Mouse (Mus musculus) left cerebral cortex, postnatal 14 days (tissue): Measurements from ENCODE around the gene Ssna1. TPM values are rescaled to one million over a fixed set of nuclear protein-coding genes. Genes with fewer than 3 reads are reported as not detected.

Experiments used
- DNase-seq, 2 experiments: peaks; one replicate each; pipeline ENCODE4 v3.0.0; 2021 to 2022; ENCODE audit warnings: low spot score in 2 of 2, mixed read lengths in 1 of 2
- intact Hi-C: fragments of 180-260 bp; cut with DNase I; formaldehyde crosslinking; loops from one replicate; pipeline ENCODE4 v1.15.1; 2025
- total RNA-seq, 2 experiments: library from RNA; stranded (reverse); gene quantifications; 2 replicates each; pipeline ENCODE4 v1.2.3; 2021

Ssna1 gene
- total RNA-seq, 2 experiments from 2014 or later = 70.9 to 72.1 TPM

GRCm38 (mm10) chr2:25239766-25240165 lies 32.5 kb downstream of the Ssna1 start:
- intact Hi-C loops = no loop called here
- DNase-seq = no peak

- intact Hi-C loops = no loop called here
- DNase-seq = no peak
Observed at GRCm38 (mm10) chr2:25238106-25238505, 34.1 kb downstream of the Ssna1 start.

GRCm38 (mm10) chr2:25237522-25237921 lies 34.7 kb downstream of the Ssna1 start:
- no peak for DNase-seq
- intact Hi-C loops = no loop called here

- intact Hi-C loops = no loop called here
- no peak for DNase-seq
Observed at GRCm38 (mm10) chr2:25236614-25237013, 35.6 kb downstream of the Ssna1 start, which contains the start of gene Rnf224. Gene Rnf224, minus strand, starts transcription at chr2:25236787.

- no peak for DNase-seq
- intact Hi-C loops = no loop called here
Observed at GRCm38 (mm10) chr2:25234551-25235220, 37.6 kb downstream of the Ssna1 start.

- DNase-seq = no peak
- intact Hi-C loops = no loop called here
Observed at GRCm38 (mm10) chr2:25234050-25234449, 38.2 kb downstream of the Ssna1 start, which contains the start of gene Slc34a3. Gene Slc34a3, minus strand, starts transcription at chr2:25234364.

GRCm38 (mm10) chr2:25233421-25233820 lies 38.8 kb downstream of the Ssna1 start:
- DNase-seq = no peak
- intact Hi-C loops = no loop called here

GRCm38 (mm10) chr2:25231038-25231437 lies 41.2 kb downstream of the Ssna1 start:
- intact Hi-C loops = no loop called here
- no peak for DNase-seq

GRCm38 (mm10) chr2:25230581-25230980 lies 41.7 kb downstream of the Ssna1 start:
- DNase-seq = no peak
- intact Hi-C loops = no loop called here

GRCm38 (mm10) chr2:25229582-25229981 lies 42.7 kb downstream of the Ssna1 start:
- DNase-seq = no peak
- intact Hi-C loops = loop anchor here (2.0 to 5.0 kb wide), 2 partner anchors 37 to 43 kb away; partner anchors contain the start of genes Anapc2 and Ssna1

- intact Hi-C loops = loop anchor here (2.0 to 5.0 kb wide), 2 partner anchors 36 to 43 kb away; partner anchors contain the start of genes Anapc2 and Ssna1
- DNase-seq = no peak
Observed at GRCm38 (mm10) chr2:25228995-25229530, 43.2 kb downstream of the Ssna1 start.

GRCm38 (mm10) chr2:25228431-25228889 lies 43.8 kb downstream of the Ssna1 start:
- intact Hi-C loops = loop anchor here (2.0 to 5.0 kb wide), 2 partner anchors 36 to 44 kb away; partner anchors contain the start of genes Anapc2 and Ssna1
- DNase-seq = peak; percentile 81 to 96

GRCm38 (mm10) chr2:25227406-25227805 lies 44.8 kb downstream of the Ssna1 start:
- intact Hi-C loops = loop anchor here (5.0 kb wide), 1 partner anchor 45 kb away; the partner anchor contains the start of genes Anapc2 and Ssna1
- DNase-seq = no peak

GRCm38 (mm10) chr2:25226864-25227263 lies 45.4 kb downstream of the Ssna1 start:
- peak; percentile 47 to 54 for DNase-seq
- intact Hi-C loops = loop anchor here (5.0 kb wide), 1 partner anchor 45 kb away; the partner anchor contains the start of genes Anapc2 and Ssna1

GRCm38 (mm10) chr2:25225811-25226379 lies 46.3 kb downstream of the Ssna1 start:
- intact Hi-C loops = loop anchor here (5.0 kb wide), 1 partner anchor 46 kb away; the partner anchor contains the start of genes Anapc2 and Ssna1
- no peak for DNase-seq

- intact Hi-C loops = loop anchor here (5.0 kb wide), 1 partner anchor 47 kb away; the partner anchor contains the start of genes Anapc2 and Ssna1
- peak; percentile 99 to 100 for DNase-seq
Observed at GRCm38 (mm10) chr2:25224766-25225752, 47.2 kb downstream of the Ssna1 start.

- intact Hi-C loops = no loop called here
Observed at GRCm38 (mm10) chr2:25224492-25224765, 47.8 kb downstream of the Ssna1 start, which contains the start of gene Tubb4b. Gene Tubb4b, minus strand, starts transcription at chr2:25224702.

GRCm38 (mm10) chr2:25223681-25224491 lies 48.4 kb downstream of the Ssna1 start:
- intact Hi-C loops = no loop called here
- peak; percentile 75 to 77 for DNase-seq

More at GRCm38 (mm10) chr2:25224492-25224765, 47.8 kb downstream of the Ssna1 start, which contains the start of gene Tubb4b:
- DNase-seq = no peak
